Mouse (Mus musculus) frontal cortex, postnatal 14 days (tissue): Measurements from ENCODE around the gene Gm8332.
"Not testable (repeated sequence)": the region's sequence is repeated elsewhere in the genome, so short reads cannot be mapped to it uniquely, and the experiment has no call there.

ENCODE experiments used
- DNase-seq, 2 experiments: peaks; one replicate each; pipeline ENCODE4 v3.0.0; 2022; ENCODE audit warnings: low spot score in 2 of 2

The Gm8332 gene

DNA sequence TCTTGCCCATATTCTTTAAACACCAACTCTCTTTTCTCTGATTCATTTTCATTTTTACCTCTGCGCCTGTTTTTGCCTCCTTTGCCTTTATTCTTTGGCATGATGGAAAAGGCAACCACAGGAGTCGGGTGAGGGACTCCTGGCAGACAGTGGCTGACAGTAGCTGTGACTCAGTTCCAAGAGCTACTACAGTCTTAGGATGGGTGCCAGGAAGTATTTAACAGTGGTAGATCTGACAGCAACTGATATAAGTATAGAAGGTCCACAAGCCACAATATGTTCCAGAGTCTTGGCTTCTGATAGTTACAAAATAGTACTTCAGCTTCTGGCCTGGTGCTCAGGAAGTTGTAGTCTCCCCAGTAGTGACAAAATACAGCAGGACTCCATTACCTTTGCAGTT, at the start of gene Gm8332:
TSS of gene Gm8332 (minus strand) at position 101 of the 400 bp plus-strand sequence.
- not testable (repeated sequence) for DNase-seq

DNA sequence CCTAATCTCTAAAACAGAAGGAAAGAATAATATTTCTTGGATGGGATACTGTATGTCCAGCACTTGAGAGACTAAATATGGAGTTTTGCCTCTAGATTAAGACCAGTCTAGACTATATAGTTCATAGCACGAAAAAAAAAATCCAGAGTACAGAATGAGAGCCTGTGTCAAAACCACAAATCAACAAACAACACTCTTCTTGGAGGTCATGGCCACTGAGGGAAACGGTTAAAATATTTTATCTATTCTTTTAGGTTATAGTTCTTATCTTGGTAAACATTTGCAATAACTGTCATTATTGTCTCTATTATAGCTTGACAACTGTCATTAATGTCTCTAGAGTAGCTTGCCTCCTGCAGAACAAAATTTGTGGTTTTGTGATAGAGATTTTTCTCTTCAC, 47.3 kb upstream of the Gm8332 start:
- DNase-seq, result not testable (repeated sequence)

DNA sequence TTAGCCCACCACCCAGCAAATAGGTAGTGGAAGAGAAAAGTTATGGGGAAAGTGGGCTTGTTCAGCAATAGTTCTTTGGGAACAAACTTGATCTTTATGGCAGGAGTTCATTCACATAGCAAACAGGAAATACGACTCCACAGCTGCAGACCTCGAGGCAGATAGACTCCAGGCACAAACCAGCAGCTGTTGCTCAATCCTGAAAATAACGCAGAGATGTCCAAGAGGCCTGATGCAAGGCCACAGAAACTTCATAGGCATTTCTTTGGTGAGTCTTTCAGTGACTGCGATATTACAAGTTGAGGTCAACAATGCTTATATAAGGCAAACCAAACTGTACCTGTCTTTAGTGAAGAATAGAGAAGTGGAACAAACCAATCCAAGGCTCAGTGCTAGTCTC, 43.2 kb upstream of the Gm8332 start:
- not testable (repeated sequence) for DNase-seq

DNA sequence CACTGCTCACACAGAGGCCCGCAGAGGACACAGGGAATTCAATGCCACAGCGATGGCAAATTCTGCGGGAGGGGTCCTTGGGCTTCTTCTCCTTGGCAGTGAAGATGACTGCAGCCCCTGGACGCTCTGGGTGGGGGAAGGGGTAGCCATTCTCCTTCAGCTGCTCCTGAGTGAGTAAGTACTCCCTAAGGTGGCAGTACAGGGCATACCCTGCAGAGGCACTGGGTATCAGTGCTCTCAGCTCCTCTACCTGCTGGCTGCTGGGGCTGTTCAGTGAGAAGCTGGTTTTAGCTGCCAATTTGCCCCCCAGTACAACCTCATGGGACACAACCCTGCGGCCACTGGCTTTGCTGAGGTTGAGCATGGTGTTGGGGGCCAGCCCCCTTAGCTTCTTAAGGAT, 35.3 kb upstream of the Gm8332 start:
- not testable (repeated sequence) for DNase-seq

DNA sequence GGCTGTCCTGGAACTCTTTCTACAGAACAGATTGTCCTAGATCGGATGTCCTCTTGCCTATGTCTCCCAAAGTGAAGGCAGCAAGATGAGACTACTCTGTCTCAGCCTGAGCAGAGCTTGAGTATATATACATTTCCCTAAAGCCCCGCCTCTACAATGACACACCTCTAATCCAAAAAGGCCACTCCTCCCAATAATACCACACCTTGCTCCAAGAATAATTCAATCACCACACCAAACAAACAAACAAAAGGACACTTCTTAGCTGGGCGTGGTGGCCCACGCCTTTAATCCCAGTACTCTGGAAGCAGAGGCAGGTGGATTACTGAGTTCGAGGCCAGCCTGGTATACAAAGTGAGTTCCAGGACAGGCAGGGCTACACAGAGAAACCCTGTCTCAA, 24.5 kb upstream of the Gm8332 start, which contains the start of gene Gm5662:
TSS of gene Gm5662 (minus strand) at position 101 of the 400 bp plus-strand sequence.
- not testable (repeated sequence) for DNase-seq

DNA sequence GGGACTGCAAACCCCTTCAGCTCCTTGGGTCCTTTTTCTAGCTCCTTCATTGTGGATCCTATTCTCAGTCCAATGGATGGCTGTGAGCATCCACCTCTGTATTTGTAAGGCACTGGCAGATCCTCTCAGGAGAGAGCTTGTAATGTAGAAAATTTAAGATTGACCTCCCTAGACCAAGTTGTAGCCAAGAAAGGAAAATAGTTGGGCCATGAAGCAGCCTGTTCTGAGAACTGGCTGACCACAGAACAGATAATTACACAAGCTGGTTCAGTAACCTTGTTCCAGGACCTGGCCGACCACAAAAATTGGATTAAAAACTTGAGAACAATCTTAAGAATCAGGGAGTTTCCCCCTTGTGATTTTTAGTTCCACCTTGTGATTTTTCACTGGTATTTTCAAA, 7.3 kb upstream of the Gm8332 start:
- DNase-seq, result no peak

DNA sequence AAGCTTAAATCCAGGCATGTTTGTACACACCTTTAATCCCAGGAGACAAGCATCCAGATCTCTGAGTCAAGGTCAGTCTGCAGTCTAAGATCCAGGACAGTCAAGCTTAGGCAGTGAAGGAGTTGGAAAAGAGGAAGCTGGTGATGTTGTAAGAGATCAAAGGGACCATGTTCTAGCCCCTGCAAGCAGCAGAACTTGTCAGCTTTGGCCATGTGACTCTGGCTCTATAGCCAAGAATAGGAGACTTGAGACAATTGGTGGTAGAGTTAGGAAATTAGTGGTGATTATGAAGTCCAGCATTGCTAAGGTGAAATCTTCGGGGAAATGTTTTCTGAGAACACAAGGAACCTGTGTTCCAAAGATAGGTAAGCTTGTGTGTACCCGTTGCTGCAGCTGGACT, 6.0 kb upstream of the Gm8332 start:
- not testable (repeated sequence) for DNase-seq

DNA sequence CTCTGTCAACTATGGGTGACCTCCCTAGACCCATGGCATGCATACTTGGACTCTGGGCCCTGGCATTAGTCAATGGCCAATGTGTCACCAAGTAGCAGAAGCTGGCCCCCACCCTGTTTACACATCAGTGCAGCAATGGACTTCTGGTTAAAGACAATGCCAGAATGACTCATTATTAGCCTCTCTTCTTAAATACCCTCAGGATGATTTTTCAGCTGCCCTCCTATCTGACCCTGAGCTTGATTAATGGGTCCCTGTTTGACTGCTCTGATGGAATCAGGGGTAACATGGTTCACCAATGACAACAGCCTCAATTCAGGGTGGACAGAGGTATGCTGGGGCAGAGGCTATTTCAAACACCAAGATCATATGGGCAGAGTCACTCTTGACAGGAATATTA, 4.1 kb downstream of the Gm8332 start:
- DNase-seq, result not testable (repeated sequence)

DNA sequence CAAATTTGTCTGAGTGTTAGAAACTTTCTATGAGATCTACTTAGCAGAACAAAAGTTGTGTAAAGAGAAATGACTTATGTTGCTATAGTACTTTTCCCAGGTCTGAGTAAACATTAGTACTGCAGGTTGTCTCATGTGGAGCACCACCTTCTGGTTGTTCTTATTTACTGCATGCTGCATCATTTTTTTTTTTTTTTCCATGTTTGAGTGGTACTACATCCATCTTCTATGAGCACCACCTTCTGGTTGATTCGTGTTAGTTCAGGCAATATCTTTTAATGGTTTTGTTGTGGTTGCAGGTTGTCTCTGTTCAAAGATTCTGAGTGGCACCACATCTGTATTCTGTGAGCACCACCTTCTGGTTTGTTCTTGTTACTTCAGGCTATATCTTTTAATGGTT, 7.0 kb downstream of the Gm8332 start:
- DNase-seq, result not testable (repeated sequence)

DNA sequence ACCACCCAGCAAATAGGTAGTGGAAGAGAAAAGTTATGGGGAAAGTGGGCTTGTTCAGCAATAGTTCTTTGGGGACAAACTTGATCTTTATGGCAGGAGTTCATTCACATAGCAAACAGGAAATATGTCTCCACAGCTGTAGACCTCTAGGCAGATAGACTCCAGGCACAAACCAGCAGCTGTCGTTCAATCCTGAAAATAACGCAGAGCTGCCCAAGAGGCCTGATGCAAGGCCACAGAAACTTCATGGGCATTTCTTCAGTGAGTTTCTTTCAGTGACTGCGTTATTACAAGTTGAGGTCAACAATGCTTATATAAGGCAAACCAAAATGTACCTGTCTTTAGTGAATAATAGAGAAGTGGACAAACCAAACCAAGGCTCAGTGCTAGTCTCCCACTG, 30.5 kb downstream of the Gm8332 start:
- no peak for DNase-seq

DNA sequence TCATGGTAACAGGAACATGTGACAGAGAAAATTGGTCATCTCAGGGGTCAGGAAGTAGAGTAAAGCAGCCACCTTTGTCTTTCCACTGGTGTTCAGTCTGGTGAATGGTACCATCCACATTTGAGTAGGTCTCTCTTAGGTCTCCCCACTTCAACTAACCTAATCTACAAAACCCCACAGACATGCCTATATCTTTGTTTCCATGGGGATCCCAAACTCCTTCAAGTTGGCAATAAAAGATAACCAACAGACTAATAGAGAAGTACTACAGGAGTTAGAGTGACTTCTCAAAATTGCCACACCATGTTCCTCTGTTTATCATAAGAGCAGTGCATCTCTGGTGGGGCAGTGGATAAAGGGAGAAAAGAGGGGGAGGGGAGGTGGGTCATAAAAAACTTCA, 31.8 kb downstream of the Gm8332 start:
- not testable (repeated sequence) for DNase-seq

DNA sequence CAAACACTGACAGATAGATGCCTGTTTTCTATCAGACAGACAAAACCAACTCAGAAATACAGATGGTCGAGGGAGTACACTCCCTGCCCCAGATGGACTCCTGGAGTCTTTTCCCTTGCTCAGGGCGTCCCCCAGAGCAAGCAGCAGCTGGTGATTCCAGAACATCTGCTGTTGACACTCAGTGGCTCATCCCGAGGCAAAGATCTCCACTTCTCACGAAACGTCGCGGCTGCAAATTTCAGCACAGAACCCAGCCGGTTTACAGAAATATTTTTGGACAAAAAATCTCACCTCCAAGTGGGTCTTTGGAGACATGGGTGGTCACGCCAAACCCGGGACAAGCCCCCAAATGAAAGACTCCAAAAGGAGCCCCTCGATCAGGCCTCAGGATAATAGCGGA, 35.3 kb downstream of the Gm8332 start:
- no peak for DNase-seq

DNA sequence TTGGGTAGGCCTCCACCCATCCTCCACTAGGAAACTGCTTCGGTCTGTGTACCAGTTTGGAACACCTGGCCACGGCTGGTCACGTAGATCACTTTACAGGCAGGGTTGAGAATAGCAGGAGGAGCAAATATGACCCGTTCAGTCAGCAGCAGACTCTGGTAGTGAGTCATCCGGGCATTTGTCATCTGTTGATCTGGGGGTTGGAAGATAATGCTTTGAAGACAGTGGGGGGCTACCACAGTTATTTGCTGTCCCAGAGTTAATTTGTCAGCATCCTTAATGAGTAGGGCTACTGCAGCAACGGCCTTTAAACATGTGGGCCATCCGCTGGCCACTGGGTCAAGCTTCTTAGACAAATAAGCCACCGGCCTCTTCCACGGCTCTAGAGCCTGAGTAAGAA, 38.4 kb downstream of the Gm8332 start:
- DNase-seq, result not testable (repeated sequence)

DNA sequence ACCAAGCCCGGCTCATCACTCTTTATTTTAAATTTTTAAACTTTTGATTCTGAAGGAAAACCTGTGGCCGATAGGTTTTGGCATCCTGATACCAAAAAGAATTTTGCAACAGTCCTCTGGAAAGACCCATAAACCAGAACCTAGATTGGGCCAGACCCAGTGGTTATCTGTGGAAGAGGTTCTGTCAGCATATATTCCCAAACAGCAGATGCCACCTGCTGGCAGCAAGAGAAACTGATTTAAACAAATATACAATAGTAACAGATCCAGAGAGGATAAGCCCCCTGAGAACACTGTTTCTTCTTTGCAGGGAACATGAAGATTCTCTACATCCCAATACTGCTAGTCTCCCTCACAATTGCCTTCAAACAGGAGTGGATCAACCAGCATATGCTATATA, 47.0 kb downstream of the Gm8332 start:
- no peak for DNase-seq
